Mouse (Mus musculus) ovary, postnatal 14 days (tissue): Measurements from ENCODE around the gene Poc1b.
"Not testable (repeated sequence)": the region's sequence is repeated elsewhere in the genome, so short reads cannot be mapped to it uniquely, and the experiment has no call there.

ENCODE experiments used
- DNase-seq: peaks from one replicate; pipeline ENCODE4 v3.0.0; 2022; ENCODE audit warnings: low spot score

Gene Poc1b

GRCm38 (mm10) chr10:99194451-99195055, 87.7 kb downstream of the Poc1b start:
- DNase-seq, result no peak

GRCm38 (mm10) chr10:99196556-99196955, 89.7 kb downstream of the Poc1b start:
- DNase-seq, result no peak

GRCm38 (mm10) chr10:99197125-99197524, 90.3 kb downstream of the Poc1b start:
- DNase-seq, result no peak

GRCm38 (mm10) chr10:99197607-99198305, 90.9 kb downstream of the Poc1b start:
- no peak for DNase-seq

GRCm38 (mm10) chr10:99198946-99199345, 92.1 kb downstream of the Poc1b start:
- no peak for DNase-seq

- DNase-seq, result no peak
These were observed 94.1 kb downstream of the Poc1b start for GRCm38 (mm10) chr10:99200944-99201343.

- DNase-seq, result no peak
These were observed 95.0 kb downstream of the Poc1b start for GRCm38 (mm10) chr10:99201786-99202185.

GRCm38 (mm10) chr10:99202363-99202762, 95.5 kb downstream of the Poc1b start:
- no peak for DNase-seq

- no peak for DNase-seq
These were observed 96.3 kb downstream of the Poc1b start for GRCm38 (mm10) chr10:99203163-99203562.

GRCm38 (mm10) chr10:99203577-99204487, 97.0 kb downstream of the Poc1b start:
- peak; percentile 36 for DNase-seq

- DNase-seq, result peak; percentile 22
These were observed 97.7 kb downstream of the Poc1b start for GRCm38 (mm10) chr10:99204553-99204952.

- no peak for DNase-seq
These were observed 100.3 kb downstream of the Poc1b start for GRCm38 (mm10) chr10:99207121-99207520.

GRCm38 (mm10) chr10:99209146-99209800, 102.4 kb downstream of the Poc1b start:
- no peak for DNase-seq

GRCm38 (mm10) chr10:99211021-99211420, 104.2 kb downstream of the Poc1b start:
- DNase-seq, result no peak

- no peak for DNase-seq
These were observed 104.8 kb downstream of the Poc1b start for GRCm38 (mm10) chr10:99211503-99212265.

- no peak for DNase-seq
These were observed 107.8 kb downstream of the Poc1b start for GRCm38 (mm10) chr10:99214421-99215299.

- DNase-seq, result not testable (repeated sequence)
These were observed 109.7 kb downstream of the Poc1b start for GRCm38 (mm10) chr10:99216570-99216969.

- no peak for DNase-seq
These were observed 114.7 kb downstream of the Poc1b start for GRCm38 (mm10) chr10:99221540-99221939.

- DNase-seq, result no peak
These were observed 115.9 kb downstream of the Poc1b start for GRCm38 (mm10) chr10:99222726-99223125.

GRCm38 (mm10) chr10:99224218-99224617, 117.4 kb downstream of the Poc1b start:
- no peak for DNase-seq
